Mouse (Mus musculus) left cerebral cortex, postnatal 36 days (tissue): ENCODE results near the gene Phxr2. TPM values are rescaled to one million over a fixed set of nuclear protein-coding genes. Genes with fewer than 3 reads are reported as not detected.

ENCODE experiments used
- DNase-seq, 2 experiments: peaks; one replicate each; pipeline ENCODE4 v3.0.0; 2021 to 2022; ENCODE audit warnings: low spot score in 2 of 2, mixed read lengths in 1 of 2
- intact Hi-C: fragments of 180-260 bp; cut with DNase I; formaldehyde crosslinking; loops from one replicate; pipeline ENCODE4 v1.15.1; 2025
- total RNA-seq, 2 experiments: library from RNA; stranded (reverse); gene quantifications; 2 replicates each; pipeline ENCODE4 v1.2.3; 2021

Phxr2 gene
- total RNA-seq, 2 experiments from 2014 or later = not detected

- intact Hi-C loops = loop anchor here (5.0 kb wide), 1 partner anchor 510 kb away; no protein-coding TSS in a partner anchor
- peak; percentile 85 for DNase-seq
These were observed 19.2 kb downstream of the Phxr2 start, which contains the start of gene Poc1b for GRCm38 (mm10) chr10:99106703-99107631. Gene Poc1b (plus strand): TSS chr10:99107036.

GRCm38 (mm10) chr10:99106311-99106702 is 19.8 kb downstream of the Phxr2 start:
- intact Hi-C loops = loop anchor here (5.0 kb wide), 1 partner anchor 511 kb away; no protein-coding TSS in a partner anchor
- DNase-seq = no peak

- intact Hi-C loops = loop anchor here (5.0 kb wide), 1 partner anchor 512 kb away; no protein-coding TSS in a partner anchor
- no peak for DNase-seq
These were observed 20.6 kb downstream of the Phxr2 start for GRCm38 (mm10) chr10:99105522-99105921.

- peak in 1 of 2 experiments; percentile 51 for DNase-seq
These were observed 28.8 kb downstream of the Phxr2 start for GRCm38 (mm10) chr10:99097374-99097773.

GRCm38 (mm10) chr10:99095114-99095513 is 31.0 kb downstream of the Phxr2 start:
- intact Hi-C loops = no loop called here
- no peak for DNase-seq

More at GRCm38 (mm10) chr10:99097374-99097773, 28.8 kb downstream of the Phxr2 start:
- intact Hi-C loops = no loop called here

GRCm38 (mm10) chr10:99093364-99093763 is 32.8 kb downstream of the Phxr2 start:
- intact Hi-C loops = no loop called here
- no peak for DNase-seq

- intact Hi-C loops = loop anchor here (10.0 kb wide), 1 partner anchor 1245 kb away; no protein-coding TSS in a partner anchor
- DNase-seq = no peak
These were observed 36.2 kb downstream of the Phxr2 start for GRCm38 (mm10) chr10:99089906-99090305.

GRCm38 (mm10) chr10:99086029-99086428 is 40.1 kb downstream of the Phxr2 start:
- no peak for DNase-seq
- intact Hi-C loops = loop anchor here (10.0 kb wide), 1 partner anchor 1241 kb away; no protein-coding TSS in a partner anchor

- DNase-seq = no peak
- intact Hi-C loops = loop anchor here (10.0 kb wide), 1 partner anchor 1240 kb away; no protein-coding TSS in a partner anchor
These were observed 40.9 kb downstream of the Phxr2 start for GRCm38 (mm10) chr10:99085240-99085587.

- intact Hi-C loops = loop anchor here (5.0 to 10.0 kb wide), 4 partner anchors 167 to 1372 kb away; no protein-coding TSS in a partner anchor
- peak; percentile 81 to 88 for DNase-seq
These were observed 41.5 kb downstream of the Phxr2 start for GRCm38 (mm10) chr10:99084397-99085239.

- intact Hi-C loops = loop anchor here (5.0 to 10.0 kb wide), 4 partner anchors 166 to 1371 kb away; no protein-coding TSS in a partner anchor
- DNase-seq = peak in 1 of 2 experiments; percentile 3
These were observed 42.6 kb downstream of the Phxr2 start for GRCm38 (mm10) chr10:99083431-99084003.

GRCm38 (mm10) chr10:99081569-99081990 is 44.5 kb downstream of the Phxr2 start:
- intact Hi-C loops = loop anchor here (5.0 to 10.0 kb wide), 4 partner anchors 164 to 1369 kb away; no protein-coding TSS in a partner anchor
- peak; percentile 60 to 72 for DNase-seq

- no peak for DNase-seq
- intact Hi-C loops = no loop called here
These were observed 47.5 kb downstream of the Phxr2 start for GRCm38 (mm10) chr10:99078621-99079020.

- intact Hi-C loops = no loop called here
- peak; percentile 44 to 61 for DNase-seq
These were observed 49.8 kb downstream of the Phxr2 start for GRCm38 (mm10) chr10:99076113-99076895.

Other genes starting within 250 kb of the Phxr2 start
- 100 to 1,000 TPM; 707 to 758 TPM for gene Atp2b1, start 211.9 kb downstream of the Phxr2 start, total RNA-seq
- 1 to 10 TPM; 6.0 to 8.3 TPM for gene Poc1b, start 19.3 kb downstream of the Phxr2 start, total RNA-seq
- gene Galnt4, start 18.2 kb downstream of the Phxr2 start, total RNA-seq = 1 to 10 TPM; 2.7 to 3.3 TPM
- gene Dusp6, start 136.9 kb upstream of the Phxr2 start, total RNA-seq = 100 to 1,000 TPM in 1 of 2 experiments, 10 to 100 TPM in 1; 72.3 to 107 TPM